In genomic region chr11:40510325-40511239, GRCm38 (mm10) we compare ENCODE assay signal across 11 mouse cellular contexts.
DNase-seq lines count a peak whose midpoint lies in the region; ATAC-seq and TF ChIP-seq lines count a peak whose summit lies in the region.
"Had no signal": no experiment of that assay in that cellular context is flagged by ENCODE, and none has a peak within 500 bp of the region (broad histone marks: within the 10 kb centered on the region; RNA-seq: fewer than 3 reads in every experiment).

No protein-coding gene starts in this region.

- H3K9ac ChIP-seq in forebrain, embryonic 16.5 days (replicated peaks; ENCODE audit: low read depth, low read length), result no peak overlapping the region
- no peak overlapping the region for H3K9ac ChIP-seq in midbrain, embryonic 12.5 days (replicated peaks)
- no peak overlapping the region for H3K9ac ChIP-seq in stomach, embryonic 15.5 days

- TF ChIP-seq CTCF in left cerebral cortex, adult 2 months (IDR thresholded peaks at IDR 0.05), result no peak
- no peak for TF ChIP-seq CTCF in gastrocnemius, adult 2 months (IDR thresholded peaks at IDR 0.05)

- no peak overlapping the region for H3K4me3 ChIP-seq in left cerebral cortex, adult 2 months
- H3K4me3 ChIP-seq in forebrain, embryonic 16.5 days (replicated peaks; ENCODE audit: low read length), result no peak overlapping the region
- H3K4me3 ChIP-seq in midbrain, embryonic 12.5 days, result no peak overlapping the region
- no peak overlapping the region for H3K4me3 ChIP-seq in stomach, embryonic 15.5 days (replicated peaks)
- H3K4me3 ChIP-seq in gastrocnemius, adult 2 months, result no peak overlapping the region
- H3K4me3 ChIP-seq: myocyte had no signal

- DNase-seq in left cerebral cortex, postnatal 4 days, result peak; percentile 15
- no peak for DNase-seq in left cerebral cortex, adult 2 months (ENCODE audit: extremely low spot score in 1 of 2, low spot score in 2 of 2)
- DNase-seq in ovary, postnatal 36 days (ENCODE audit: low spot score), result no peak
- DNase-seq in gastrocnemius, adult 2 months, result no peak
- DNase-seq: cerebellum, adult 8-10 months; lung, postnatal 10 days; thymus, adult 2 months had no signal

- ATAC-seq in forebrain, embryonic 16.5 days, result peak; percentile 92
- ATAC-seq in midbrain, embryonic 12.5 days (ENCODE audit: low FRiP score, low read depth), result peak; percentile 97
- ATAC-seq in stomach, embryonic 15.5 days (ENCODE audit: insufficient read depth, low FRiP score, low read depth), result peak; percentile 18; the same call in 1 of the 2 replicates

- H3K4me1 ChIP-seq in forebrain, embryonic 16.5 days (replicated peaks; ENCODE audit: control insufficient read depth, insufficient read depth, low read length), result 0 out of 2 replicates have a peak, but pooled peaks cover 7% of the 10 kb centered on the region
- peaks cover 5% of the 10 kb centered on the region; the same call in 1 of the 2 replicates for H3K4me1 ChIP-seq in midbrain, embryonic 12.5 days
- H3K4me1 ChIP-seq in stomach, embryonic 15.5 days, result no peaks in the 10 kb centered on the region

- no peaks in the 10 kb centered on the region for H3K36me3 ChIP-seq in forebrain, embryonic 16.5 days (ENCODE audit: control insufficient read depth, insufficient read depth)
- H3K36me3 ChIP-seq in midbrain, embryonic 12.5 days, result no peaks in the 10 kb centered on the region
- H3K36me3 ChIP-seq in stomach, embryonic 15.5 days, result no peaks in the 10 kb centered on the region

- intact Hi-C loops in left cerebral cortex, postnatal 4 days (cut with DNase I), result no loop called here
- intact Hi-C loops in left cerebral cortex, adult 2 months (cut with DNase I), result no loop called here
- intact Hi-C loops in gastrocnemius, adult 2 months (cut with DNase I), result no loop called here

- WGBS in forebrain, embryonic 16.5 days, result 42% methylated on average over 10 of the region's 10 CpGs
- WGBS in midbrain, embryonic 12.5 days, result 51% methylated on average over 10 of the region's 10 CpGs
- 47% methylated on average over 10 of the region's 10 CpGs for WGBS in stomach, embryonic 15.5 days

- H3K27me3 ChIP-seq in forebrain, embryonic 16.5 days (replicated peaks; ENCODE audit: control insufficient read depth, insufficient read depth, low read length), result no peaks in the 10 kb centered on the region
- no peaks in the 10 kb centered on the region for H3K27me3 ChIP-seq in midbrain, embryonic 12.5 days
- no peaks in the 10 kb centered on the region for H3K27me3 ChIP-seq in stomach, embryonic 15.5 days (replicated peaks)

- no peak overlapping the region for H3K4me2 ChIP-seq in forebrain, embryonic 16.5 days (ENCODE audit: low read length)
- no peak overlapping the region for H3K4me2 ChIP-seq in midbrain, embryonic 12.5 days (replicated peaks)
- H3K4me2 ChIP-seq in stomach, embryonic 15.5 days, result no peak overlapping the region

- H3K9me3 ChIP-seq in forebrain, embryonic 16.5 days (ENCODE audit: control insufficient read depth, low read length), result no peaks in the 10 kb centered on the region
- H3K9me3 ChIP-seq in midbrain, embryonic 12.5 days, result no peaks in the 10 kb centered on the region
- H3K9me3 ChIP-seq in stomach, embryonic 15.5 days, result no peaks in the 10 kb centered on the region

- no peak overlapping the region for H3K27ac ChIP-seq in left cerebral cortex, adult 2 months
- no peak overlapping the region for H3K27ac ChIP-seq in forebrain, embryonic 16.5 days (ENCODE audit: low read length)
- H3K27ac ChIP-seq in midbrain, embryonic 12.5 days (replicated peaks), result peak overlapping the region; percentile 46; the same call in 1 of the 2 replicates
- no peak overlapping the region for H3K27ac ChIP-seq in stomach, embryonic 15.5 days
- H3K27ac ChIP-seq in gastrocnemius, adult 2 months, result no peak overlapping the region

Comparison
In these comparisons a context has a peak if more than half of its experiments do, and no peak if none do; other contexts are left out.
1. ATAC-seq: peak in every context shown above with its lines; median percentile 97 in midbrain, embryonic 12.5 days; 92 in forebrain, embryonic 16.5 days; 18 in stomach, embryonic 15.5 days.